Mouse (Mus musculus) macrophage (primary cell): ENCODE data around the gene Pcsk6. TPM values are rescaled to one million over a fixed set of nuclear protein-coding genes. Genes with fewer than 3 reads are reported as not detected.

Experiments
- H3K27ac ChIP-seq: fragments of 350-480 bp; formaldehyde crosslinking; 2 replicates; pipeline ENCODE4 v1.9.0; 2021
- H3K36me3 ChIP-seq: fragments of 350-480 bp; formaldehyde crosslinking; 2 replicates; pipeline ENCODE4 v1.9.0; 2021; ENCODE audit errors: inconsistent target
- H3K4me3 ChIP-seq: fragments of 350-480 bp; formaldehyde crosslinking; 2 replicates; pipeline ENCODE4 v1.9.0; 2021; ENCODE audit errors: inconsistent target
- H3K79me2 ChIP-seq: fragments of 350-480 bp; formaldehyde crosslinking; 2 replicates; pipeline ENCODE4 v1.9.0; 2021; ENCODE audit errors: inconsistent target
- WGBS: methylation state at CpG from one replicate; pipeline ENCODE4 v1.1.7; 2026; ENCODE audit warnings: inconsistent platforms; ENCODE audit not compliant: missing documents; 5-methylcytosine and 5-hydroxymethylcytosine counted together
- polyA plus RNA-seq: library from polyadenylated mRNA; stranded (reverse); fragments of 250-400 nt; gene quantifications from 3 replicates; pipeline ENCODE4 v1.2.4, GENCODE M21; 2018; ENCODE audit warnings: inconsistent platforms

Gene Pcsk6
- polyA plus RNA-seq, 1 experiment from 2014 or later: not detected

DNA sequence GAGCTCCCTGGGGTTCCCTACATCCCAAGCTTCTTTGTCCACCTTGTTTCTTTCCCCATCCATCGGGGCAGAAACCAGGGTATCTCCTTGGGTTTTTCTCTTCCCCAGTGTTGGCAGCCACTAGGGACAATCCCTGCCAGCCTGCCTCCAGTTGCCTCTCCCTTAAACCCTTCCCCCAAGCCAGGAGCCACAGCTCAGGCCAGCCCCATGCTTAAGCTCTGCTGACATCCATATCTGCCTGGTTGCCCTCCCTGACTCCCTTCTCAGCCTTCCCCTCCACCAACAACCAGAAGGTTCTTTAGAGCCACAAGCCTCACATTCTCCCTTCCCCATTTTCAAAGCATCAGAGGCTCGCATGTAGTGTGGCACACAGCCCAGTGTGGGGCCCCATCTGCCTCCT lies 10.3 kb downstream of the Pcsk6 start:
- H3K4me3 ChIP-seq: no peak overlapping the region
- 70% methylated on average over 2 of the region's 2 CpGs for WGBS

DNA sequence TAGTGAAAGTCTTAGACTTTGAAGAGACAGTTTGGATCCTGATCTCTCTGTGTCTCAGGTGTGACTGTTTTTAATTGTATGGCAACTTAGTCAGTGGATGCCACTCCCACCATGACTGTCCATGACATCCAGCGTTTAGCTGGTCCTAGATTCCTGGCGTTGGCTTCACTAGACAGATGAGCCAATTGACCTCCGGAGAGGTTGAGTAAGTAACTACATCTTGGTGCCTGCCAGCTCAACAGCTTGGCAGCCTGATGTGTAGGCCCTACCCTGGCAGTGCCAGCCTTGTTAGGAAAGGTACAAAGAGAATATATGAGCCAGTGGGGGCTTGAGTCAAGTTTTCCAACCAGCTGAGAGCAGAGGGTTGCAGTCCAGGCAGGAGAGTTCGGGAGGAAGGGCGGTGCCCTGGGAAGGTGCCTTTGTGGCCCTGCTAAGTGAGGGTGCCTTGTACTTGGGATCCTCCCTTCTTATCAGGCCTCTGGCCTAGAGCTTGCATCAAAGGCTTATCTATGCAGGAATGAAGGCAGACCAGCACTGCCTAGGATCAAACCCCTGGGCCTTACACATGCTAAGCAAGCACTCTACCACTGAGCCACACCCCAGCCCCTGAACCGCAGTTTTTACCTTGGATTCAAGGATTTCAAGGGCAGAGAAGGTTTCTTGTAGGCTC lies 11.8 kb downstream of the Pcsk6 start:
- Histone ChIP-seq H3K4me3 (no peak overlapping the region), H3K36me3 (no peaks in the 10 kb centered on the region), H3K27ac (no peak overlapping the region), H3K79me2 (no peaks in the 10 kb centered on the region)
- WGBS: 94% methylated on average over 6 of the region's 6 CpGs

More for the DNA sequence above, 10.3 kb downstream of the Pcsk6 start:
- Histone ChIP-seq H3K79me2 (no peaks in the 10 kb centered on the region), H3K27ac (no peak overlapping the region), H3K36me3 (no peaks in the 10 kb centered on the region)

DNA sequence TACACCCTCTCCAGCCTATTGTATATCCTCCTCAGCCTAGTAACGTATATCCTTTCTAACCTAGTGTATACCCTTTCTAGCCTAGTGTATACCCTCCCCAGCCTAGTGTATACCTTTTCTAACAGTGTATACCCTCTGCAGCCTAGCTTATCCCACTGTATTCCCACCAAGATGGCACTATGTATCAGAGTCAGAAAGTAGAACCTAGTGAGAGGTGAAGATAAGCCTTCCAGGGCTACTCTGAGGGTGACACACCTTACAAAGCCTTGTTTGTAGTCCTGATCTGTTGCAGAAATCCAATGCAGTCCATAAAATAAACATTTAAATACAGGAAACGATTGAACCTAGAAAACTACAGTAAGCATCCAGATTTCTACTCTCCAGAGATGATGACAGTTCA lies 12.4 kb downstream of the Pcsk6 start:
- no peak overlapping the region for H3K27ac ChIP-seq
- WGBS: 74% methylated on average over 2 of the region's 2 CpGs

DNA sequence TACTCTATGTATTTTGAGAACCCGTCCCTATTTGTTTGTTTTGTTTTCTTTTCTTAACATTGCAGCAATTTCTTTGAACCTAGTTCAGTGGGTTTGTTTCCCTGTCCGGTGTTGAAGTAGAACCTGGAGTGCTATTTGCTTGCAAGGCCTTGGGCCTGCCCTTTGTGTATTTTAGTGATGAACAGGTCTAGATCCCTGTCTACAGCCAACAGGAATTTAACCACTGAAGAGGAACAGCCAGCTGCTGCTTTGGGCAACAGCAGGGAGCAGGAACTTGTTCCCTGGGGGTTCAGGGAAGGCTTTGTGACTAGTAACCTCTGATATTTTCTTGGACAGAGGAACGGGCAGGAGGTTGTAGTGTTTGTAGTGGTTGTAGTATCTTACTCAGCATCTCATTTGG lies 15.1 kb downstream of the Pcsk6 start:
- Histone ChIP-seq H3K36me3 (no peaks in the 10 kb centered on the region), H3K79me2 (no peaks in the 10 kb centered on the region), H3K27ac (no peak overlapping the region), H3K4me3 (no peak overlapping the region)
- 92% methylated on average over 3 of the region's 3 CpGs for WGBS

More for the DNA sequence above, 12.4 kb downstream of the Pcsk6 start:
- Histone ChIP-seq H3K4me3 (no peak overlapping the region), H3K36me3 (no peaks in the 10 kb centered on the region), H3K79me2 (no peaks in the 10 kb centered on the region)

DNA sequence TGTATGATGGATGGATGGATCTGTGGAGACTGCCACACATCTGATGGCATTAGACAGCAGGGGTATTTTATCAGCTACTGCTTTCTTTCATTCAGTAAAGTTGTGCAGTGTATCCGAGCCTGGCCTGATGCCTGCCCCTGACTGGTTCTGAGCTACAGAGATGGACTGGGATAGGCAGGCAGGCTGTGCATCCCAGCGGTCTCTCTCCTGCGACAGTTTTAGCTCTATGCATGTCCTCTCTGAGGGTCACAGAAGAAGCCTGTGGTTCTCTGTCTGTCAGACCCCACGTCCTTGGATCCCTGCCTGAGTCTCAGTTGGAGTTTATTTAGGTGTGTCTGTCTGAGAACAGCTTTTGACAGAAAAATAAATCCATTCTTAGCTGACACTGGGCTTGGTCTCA lies 16.7 kb downstream of the Pcsk6 start:
- H3K79me2 ChIP-seq: no peaks in the 10 kb centered on the region
- no peaks in the 10 kb centered on the region for H3K36me3 ChIP-seq
- no peak overlapping the region for H3K27ac ChIP-seq
- no peak overlapping the region for H3K4me3 ChIP-seq
- 92% methylated on average over 4 of the region's 4 CpGs for WGBS

DNA sequence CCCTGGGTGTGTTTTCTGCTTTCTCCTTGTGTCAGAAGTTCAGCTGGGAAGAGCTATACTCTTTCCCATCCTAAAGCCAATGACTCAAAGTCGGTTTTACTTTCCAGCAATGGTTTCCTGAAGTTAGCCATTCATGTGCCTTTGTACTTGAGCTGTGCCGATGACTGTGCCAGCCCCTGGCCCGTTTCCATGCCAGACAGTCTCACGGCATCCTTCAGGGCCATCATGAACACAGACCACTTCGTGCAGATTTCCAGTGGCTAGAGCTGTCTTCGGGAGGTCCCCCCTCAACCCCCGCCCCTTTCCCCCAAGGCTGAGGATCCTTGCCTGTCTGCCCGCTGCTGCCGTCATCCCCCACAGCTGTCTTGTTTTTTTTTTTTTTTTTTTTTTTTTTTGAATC lies 17.8 kb downstream of the Pcsk6 start:
- no peak overlapping the region for H3K27ac ChIP-seq
- H3K79me2 ChIP-seq: no peaks in the 10 kb centered on the region
- H3K4me3 ChIP-seq: no peak overlapping the region
- H3K36me3 ChIP-seq: no peaks in the 10 kb centered on the region
- WGBS: 82% methylated on average over 8 of the region's 9 CpGs

DNA sequence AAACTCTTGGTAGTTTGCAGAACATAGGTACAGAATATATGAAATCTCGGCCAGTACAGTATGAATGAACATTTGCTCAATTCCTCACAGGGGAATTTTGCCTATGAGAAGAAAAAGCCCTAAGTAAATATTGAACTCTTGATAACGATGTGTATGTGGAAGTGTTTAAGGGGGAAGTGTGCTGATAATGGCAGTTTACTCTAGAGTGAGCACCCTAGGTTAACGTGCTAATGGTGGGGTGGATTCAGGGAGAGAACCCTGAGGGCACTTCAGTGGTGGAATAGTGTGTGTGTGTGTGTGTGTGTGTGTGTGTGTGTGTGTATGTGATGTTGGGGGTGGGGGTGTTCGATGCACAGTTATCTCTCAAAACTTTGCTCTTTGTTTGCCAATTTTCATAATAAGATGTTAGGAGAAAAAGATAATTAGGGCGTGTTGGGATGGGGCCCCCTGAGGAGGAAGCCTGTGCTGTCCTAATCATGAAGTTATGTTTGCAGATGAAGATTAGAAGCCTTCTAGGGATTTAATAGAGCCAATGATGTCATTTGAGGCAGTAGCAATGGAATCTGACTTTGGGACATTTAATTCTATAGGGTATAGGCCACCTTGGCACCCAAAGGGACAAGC lies 19.2 kb downstream of the Pcsk6 start:
- no peak overlapping the region for H3K4me3 ChIP-seq
- no peak overlapping the region for H3K27ac ChIP-seq

DNA sequence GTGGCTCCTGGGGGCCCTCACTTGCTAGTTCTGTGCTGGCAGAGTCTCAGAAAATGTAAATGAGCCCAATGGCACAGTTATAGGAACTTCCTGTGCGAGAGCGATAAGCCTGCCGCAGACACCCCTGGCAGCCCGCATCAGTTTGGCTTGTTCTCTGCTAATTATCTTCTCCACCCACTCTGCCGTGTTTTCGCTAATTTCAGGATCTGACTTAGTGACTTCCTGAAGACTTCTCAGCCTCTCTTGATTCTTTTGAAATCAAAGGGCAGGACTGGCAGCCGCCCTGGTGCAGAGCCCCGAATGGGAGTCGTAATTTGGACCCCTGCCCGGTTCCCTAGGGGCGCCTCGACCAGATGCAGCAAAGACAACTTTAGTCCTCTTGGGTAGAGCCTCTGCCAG lies 19.8 kb downstream of the Pcsk6 start:
- Histone ChIP-seq H3K27ac (no peak overlapping the region), H3K36me3 (no peaks in the 10 kb centered on the region), H3K4me3 (no peak overlapping the region), H3K79me2 (no peaks in the 10 kb centered on the region)
- WGBS: 44% methylated on average over 12 of the region's 12 CpGs

More for the DNA sequence above, 19.2 kb downstream of the Pcsk6 start:
- Histone ChIP-seq H3K79me2 (no peaks in the 10 kb centered on the region), H3K36me3 (no peaks in the 10 kb centered on the region)
- WGBS: 71% methylated on average over 5 of the region's 5 CpGs

DNA sequence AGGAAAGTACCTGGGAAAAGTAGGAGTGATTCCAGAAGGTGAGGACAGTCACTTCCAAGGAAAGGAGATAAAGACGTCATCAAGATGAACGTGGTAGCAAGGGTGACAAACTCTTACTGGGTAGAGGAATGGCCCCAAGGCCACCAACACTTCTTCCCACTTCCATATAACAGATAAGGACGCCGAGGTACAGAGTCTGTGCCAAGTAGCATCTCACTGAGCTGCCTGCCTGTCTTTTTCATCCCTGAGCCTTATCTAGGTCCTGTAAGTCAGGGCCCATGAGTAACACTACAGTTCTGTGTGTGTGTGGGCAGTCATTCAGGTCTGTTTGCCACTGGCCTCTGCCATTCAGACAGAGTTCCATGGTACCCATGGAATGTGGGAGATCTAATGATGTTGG lies 23.4 kb downstream of the Pcsk6 start:
- Histone ChIP-seq H3K27ac (no peak overlapping the region), H3K36me3 (no peaks in the 10 kb centered on the region), H3K79me2 (no peaks in the 10 kb centered on the region), H3K4me3 (no peak overlapping the region)
- WGBS: 77% methylated on average over 4 of the region's 4 CpGs

DNA sequence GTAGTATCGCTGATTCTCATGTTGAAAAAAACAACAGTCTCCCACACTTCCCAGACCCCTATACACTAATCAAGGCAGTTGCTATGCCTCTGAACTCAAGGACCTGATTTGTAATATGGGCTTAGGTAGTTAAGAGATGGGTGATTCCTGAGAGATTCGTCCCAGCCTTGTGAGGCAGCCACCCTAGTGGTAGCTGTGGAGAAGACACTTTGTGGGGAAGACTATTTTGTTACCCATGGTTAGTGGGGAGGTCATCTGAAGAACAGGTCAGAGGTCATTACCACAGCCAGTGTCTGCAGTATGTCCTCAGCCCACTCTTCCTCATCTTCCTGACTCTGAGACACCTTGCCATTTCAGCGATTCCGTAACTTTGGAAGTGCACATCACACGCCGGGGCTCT lies 24.3 kb downstream of the Pcsk6 start:
- Histone ChIP-seq H3K79me2 (no peaks in the 10 kb centered on the region), H3K27ac (no peak overlapping the region), H3K4me3 (no peak overlapping the region), H3K36me3 (no peaks in the 10 kb centered on the region)
- 98% methylated on average over 5 of the region's 6 CpGs for WGBS

DNA sequence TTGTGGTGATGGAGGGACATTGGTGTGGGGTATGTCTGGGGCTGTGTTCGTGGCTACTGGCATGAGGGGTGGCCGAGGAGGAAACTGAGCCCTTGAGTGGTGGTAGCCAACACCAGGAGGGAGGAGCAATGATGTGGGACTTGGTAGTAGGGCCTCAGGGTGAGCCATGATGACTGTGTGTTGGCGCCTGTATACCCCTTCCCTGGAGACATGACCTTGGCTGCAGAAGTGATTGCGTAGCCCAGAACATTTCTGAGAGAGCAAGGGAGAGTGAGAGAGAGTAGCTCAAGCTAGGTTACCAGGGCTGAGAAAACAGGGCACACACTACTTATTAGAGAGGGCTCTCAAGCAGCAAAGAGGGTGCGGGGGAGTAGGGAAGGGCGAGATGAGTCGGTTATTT lies 30.3 kb downstream of the Pcsk6 start:
- H3K36me3 ChIP-seq: no peaks in the 10 kb centered on the region
- no peak overlapping the region for H3K27ac ChIP-seq
- 91% methylated on average over 7 of the region's 7 CpGs for WGBS
- H3K4me3 ChIP-seq: no peak overlapping the region
- H3K79me2 ChIP-seq: no peaks in the 10 kb centered on the region

DNA sequence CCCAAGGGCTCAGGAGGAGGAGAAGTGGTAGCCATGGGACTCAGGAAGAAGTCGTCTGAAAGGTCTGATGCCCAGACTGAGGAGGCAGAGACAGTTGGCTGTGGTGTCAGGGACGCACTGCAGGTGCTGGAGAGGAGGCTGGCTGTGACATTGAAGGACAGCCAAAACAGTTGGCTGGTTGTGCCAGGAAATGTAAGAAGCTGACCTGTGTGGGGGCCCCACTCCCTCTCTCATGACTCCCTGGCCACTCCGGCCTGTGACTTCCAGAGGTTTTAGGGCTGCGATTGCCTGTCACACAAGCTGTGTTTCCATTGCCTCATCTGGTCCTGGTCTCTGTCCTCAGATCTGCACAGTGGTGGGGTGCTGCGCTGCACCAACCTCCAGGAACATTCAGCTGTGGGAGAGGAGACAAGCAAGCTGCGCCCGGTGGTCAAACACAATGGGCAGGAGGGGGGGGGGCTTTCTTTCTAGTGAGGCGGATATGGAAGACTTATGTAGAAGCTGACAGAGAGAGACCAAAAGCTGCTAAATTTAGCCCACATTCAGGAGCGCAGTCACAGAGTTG lies 30.8 kb downstream of the Pcsk6 start:
- 70% methylated on average over 9 of the region's 9 CpGs for WGBS
- Histone ChIP-seq H3K79me2 (no peaks in the 10 kb centered on the region), H3K27ac (no peak overlapping the region), H3K4me3 (no peak overlapping the region), H3K36me3 (no peaks in the 10 kb centered on the region)

DNA sequence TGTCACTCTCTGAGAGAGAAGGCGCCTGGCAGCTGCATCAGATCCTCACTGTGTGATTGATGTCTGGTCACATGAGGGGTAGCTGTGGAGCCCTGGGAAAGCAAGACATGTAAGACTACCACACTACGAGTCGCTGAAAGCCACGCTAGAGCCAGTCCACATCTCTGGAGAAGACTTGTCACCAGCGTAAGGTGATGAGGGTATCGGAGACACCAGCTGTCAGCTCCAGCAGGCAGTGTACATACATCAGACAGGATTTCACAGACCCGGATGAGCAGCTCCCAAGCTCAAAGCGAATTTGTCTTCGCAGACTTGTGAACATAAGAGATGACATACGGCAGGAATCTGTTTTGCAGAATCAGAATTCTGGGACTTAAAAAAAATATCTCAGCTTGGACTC lies 32.0 kb downstream of the Pcsk6 start:
- H3K4me3 ChIP-seq: no peak overlapping the region
- WGBS: 87% methylated on average over 10 of the region's 10 CpGs
- no peaks in the 10 kb centered on the region for H3K36me3 ChIP-seq
- no peak overlapping the region for H3K27ac ChIP-seq
- no peaks in the 10 kb centered on the region for H3K79me2 ChIP-seq

DNA sequence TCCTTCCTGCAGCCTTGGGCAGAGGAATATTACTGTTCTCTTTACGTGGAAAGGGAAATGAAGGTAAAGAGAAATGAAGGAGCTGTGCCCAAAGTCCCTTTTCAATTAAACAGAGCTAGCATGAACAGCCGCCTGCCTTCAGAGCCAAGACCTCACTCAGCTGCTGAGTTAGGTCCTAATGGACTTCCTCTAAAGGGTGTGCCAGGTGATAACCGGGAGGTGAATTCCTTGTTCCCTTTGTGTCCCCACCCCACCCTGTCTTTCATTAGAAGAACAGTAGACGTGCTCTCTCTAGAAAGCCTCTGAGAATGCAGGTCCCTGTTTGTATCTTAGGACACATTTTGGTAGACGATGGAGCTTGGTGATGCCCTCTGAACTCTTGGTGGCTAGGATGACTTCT lies 33.7 kb downstream of the Pcsk6 start:
- no peak overlapping the region for H3K27ac ChIP-seq
- H3K4me3 ChIP-seq: no peak overlapping the region
- no peaks in the 10 kb centered on the region for H3K79me2 ChIP-seq
- no peaks in the 10 kb centered on the region for H3K36me3 ChIP-seq
- WGBS: 70% methylated on average over 5 of the region's 5 CpGs

DNA sequence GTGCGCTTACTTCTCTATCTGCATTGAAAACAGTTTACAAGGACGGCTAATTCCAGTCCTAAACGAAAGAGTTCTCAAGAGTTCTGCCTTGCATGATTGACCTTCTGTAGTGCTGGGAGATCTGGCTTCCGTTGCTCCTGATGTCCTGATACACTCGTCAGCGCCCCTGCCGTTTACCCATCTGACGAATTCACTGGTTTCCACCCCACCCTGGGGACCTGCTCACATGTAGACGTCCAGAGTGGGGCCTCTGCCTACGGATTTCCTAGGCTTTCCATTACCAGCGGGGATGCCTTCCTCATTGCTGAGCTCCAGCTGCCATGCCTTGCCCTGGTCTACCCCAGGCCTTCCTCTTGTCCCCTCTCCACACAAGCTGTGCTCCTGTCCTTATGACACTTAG lies 39.7 kb downstream of the Pcsk6 start:
- Histone ChIP-seq H3K27ac (no peak overlapping the region), H3K36me3 (no peaks in the 10 kb centered on the region), H3K4me3 (no peak overlapping the region), H3K79me2 (no peaks in the 10 kb centered on the region)
- WGBS: 88% methylated on average over 11 of the region's 11 CpGs
